Mouse (Mus musculus) G1E (cell line): ENCODE data around the gene Ifitm10. TPM values are rescaled to one million over a fixed set of nuclear protein-coding genes. Genes with fewer than 3 reads are reported as not detected.
A peak's percentile ranks its signal among the peaks of the same experiment; 100 is the strongest.

Experiments used
- ATAC-seq: 2 replicates; pipeline ENCODE4 v1.8.0; 2016; ENCODE audit warnings: mild to moderate bottlenecking; ENCODE audit not compliant: insufficient number of reproducible peaks, poor library complexity, low FRiP score, severe bottlenecking; ENCODE audit errors: extremely low read depth
- DNase-seq: peaks from one replicate; pipeline ENCODE4 v3.0.0; 2012; ENCODE audit warnings: low spot score
- H3K27me3 ChIP-seq: 2 replicates; pipeline ENCODE4 v1.6.1; 2012; ENCODE audit warnings: mild to moderate bottlenecking, low read length, inconsistent platforms; ENCODE audit not compliant: insufficient read depth
- H3K36me3 ChIP-seq: replicated peaks from 2 replicates; pipeline ENCODE3; 2012; ENCODE audit warnings: mild to moderate bottlenecking, inconsistent platforms
- H3K4me1 ChIP-seq: 2 replicates; pipeline ENCODE4 v1.6.1; 2012; ENCODE audit warnings: low read depth, low read length, inconsistent platforms, mixed read lengths; ENCODE audit not compliant: insufficient read depth
- H3K4me3 ChIP-seq: 2 replicates; pipeline ENCODE4 v1.5.1; 2012; ENCODE audit warnings: low read depth, mild to moderate bottlenecking, inconsistent platforms, low read length, moderate library complexity, mixed read lengths
- H3K9me3 ChIP-seq: replicated peaks from 2 replicates; pipeline ENCODE4 v1.6.1; 2012; ENCODE audit warnings: inconsistent platforms
- CTCF ChIP-seq: IDR thresholded peaks from 2 replicates; pipeline ENCODE4 v1.5.1; 2012; ENCODE audit warnings: low read depth, low read length, inconsistent platforms, mixed read lengths
- GATA1 ChIP-seq: IDR thresholded peaks from 2 replicates; pipeline ENCODE4 v1.6.1; 2012; ENCODE audit warnings: borderline replicate concordance, low read length, inconsistent platforms, mixed read lengths
- GATA2 ChIP-seq: IDR thresholded peaks from 2 replicates; pipeline ENCODE4 v1.6.1; 2012; ENCODE audit warnings: low read depth, low read length, inconsistent platforms, borderline replicate concordance
- POLR2AphosphoS5 ChIP-seq: IDR thresholded peaks from 2 replicates; pipeline ENCODE4 v1.6.1; 2012; ENCODE audit warnings: low read depth, low read length, inconsistent platforms; ENCODE audit not compliant: insufficient replicate concordance
- TAL1 ChIP-seq: conservative IDR thresholded peaks from 2 replicates; pipeline ENCODE4 v1.6.1; 2012; ENCODE audit warnings: low read depth, low read length, inconsistent platforms, mixed read lengths
- polyA plus RNA-seq: library from polyadenylated mRNA; stranded (reverse); fragments of >175 nt; gene quantifications from 2 replicates; pipeline ENCODE4 v1.2.3, GENCODE M21; 2012
- total RNA-seq, 2 experiments: library from RNA; stranded (forward) in 1 of 2; stranded (reverse) in 1 of 2; fragments of 200-1000 nt in 1 of 2; fragments of >200 nt in 1 of 2; fragmentation: Nextera tagmentation in 1 of 2; gene quantifications; 2 replicates each; pipeline ENCODE4 v1.2.3; 2014 to 2017

The Ifitm10 gene
- total and polyA plus RNA-seq, 3 experiments: 0.33 to 0.93 TPM; not detected in 1

DNA sequence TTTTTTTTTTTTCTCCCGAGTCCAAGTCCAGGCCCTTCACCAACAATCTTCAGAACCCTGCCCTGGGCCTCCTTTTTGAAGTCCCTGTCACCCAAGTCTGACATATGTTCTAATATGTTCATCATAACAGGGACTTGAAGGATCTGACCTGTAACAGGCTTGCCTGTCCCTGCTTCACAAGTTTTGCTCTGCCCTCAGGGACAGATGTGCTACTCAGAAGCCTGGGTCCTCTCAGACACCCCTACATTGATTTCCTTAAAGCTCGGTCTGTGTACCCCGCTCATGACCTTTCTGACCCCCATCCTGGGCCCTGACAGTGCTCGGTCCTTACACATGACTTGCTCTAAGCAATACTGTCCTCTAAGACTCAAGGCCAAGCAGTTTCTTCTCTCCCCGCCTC is 514 bp downstream of the Ifitm10 start:
- H3K9me3 ChIP-seq: no peaks in the 10 kb centered on the region
- ATAC-seq: no peak
- DNase-seq: no peak
- no peak overlapping the region for H3K4me3 ChIP-seq
- peaks cover 45% of the 10 kb centered on the region for H3K27me3 ChIP-seq
- no peak for TF ChIP-seq GATA2
- no peak for TF ChIP-seq CTCF
- TF ChIP-seq TAL1: no peak
- TF ChIP-seq GATA1: no peak
- no peak for TF ChIP-seq POLR2AphosphoS5
- peaks cover 42% of the 10 kb centered on the region for H3K36me3 ChIP-seq
- peaks cover 76% of the 10 kb centered on the region for H3K4me1 ChIP-seq

GRCm38 (mm10) chr7:142371768-142372661 is 1.5 kb downstream of the Ifitm10 start:
- no peak for ATAC-seq
- Histone ChIP-seq H3K27me3 (peaks cover 54% of the 10 kb centered on the region), H3K4me1 (peaks cover 65% of the 10 kb centered on the region), H3K4me3 (peak overlapping the region; percentile 63; the same call in 1 of the 2 replicates), H3K9me3 (no peaks in the 10 kb centered on the region), H3K36me3 (peaks cover 32% of the 10 kb centered on the region)
- no peak for TF ChIP-seq TAL1
- no peak for TF ChIP-seq POLR2AphosphoS5
- TF ChIP-seq GATA1: no peak
- no peak for TF ChIP-seq GATA2
- TF ChIP-seq CTCF: no peak
- no peak for DNase-seq

- Histone ChIP-seq H3K4me1 (peaks cover 59% of the 10 kb centered on the region), H3K4me3 (0 out of 2 replicates have a peak overlapping the region, but pooled peaks have one; percentile 63), H3K36me3 (peaks cover 26% of the 10 kb centered on the region), H3K9me3 (no peaks in the 10 kb centered on the region), H3K27me3 (peaks cover 55% of the 10 kb centered on the region)
- DNase-seq: no peak
- ATAC-seq: no peak
- no peak for TF ChIP-seq TAL1
- TF ChIP-seq GATA1: no peak
Measured at GRCm38 (mm10) chr7:142371398-142371767, 2.2 kb downstream of the Ifitm10 start.

DNA sequence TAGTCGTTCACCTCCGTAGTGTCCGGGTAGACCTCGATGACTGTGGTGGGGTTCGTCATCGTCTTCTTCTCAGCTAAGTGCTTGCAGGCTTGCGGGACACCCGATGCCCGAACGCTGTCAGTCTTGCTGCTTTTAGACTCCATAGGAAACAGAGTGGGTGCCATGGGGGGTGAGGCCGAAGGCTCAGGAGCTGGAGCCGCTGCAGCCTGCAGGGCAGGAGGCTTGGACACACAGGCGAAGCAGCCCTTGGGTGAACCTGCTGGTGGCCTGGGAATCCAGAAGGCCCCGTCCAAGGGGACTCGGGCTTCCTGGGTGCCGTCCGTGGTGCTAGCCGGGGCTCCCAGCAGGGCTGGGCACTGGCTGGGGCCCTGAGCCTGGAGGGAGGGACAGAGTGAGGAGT is 2.6 kb downstream of the Ifitm10 start:
- TF ChIP-seq POLR2AphosphoS5: no peak
- no peak for TF ChIP-seq TAL1
- no peak for TF ChIP-seq GATA1
- TF ChIP-seq CTCF: no peak
- DNase-seq: no peak
- H3K4me3 ChIP-seq: no peak overlapping the region
- H3K36me3 ChIP-seq: peaks cover 21% of the 10 kb centered on the region
- H3K9me3 ChIP-seq: no peaks in the 10 kb centered on the region; the same call in 1 of the 2 replicates
- no peak for ATAC-seq
- peaks cover 59% of the 10 kb centered on the region for H3K27me3 ChIP-seq
- H3K4me1 ChIP-seq: peaks cover 55% of the 10 kb centered on the region

DNA sequence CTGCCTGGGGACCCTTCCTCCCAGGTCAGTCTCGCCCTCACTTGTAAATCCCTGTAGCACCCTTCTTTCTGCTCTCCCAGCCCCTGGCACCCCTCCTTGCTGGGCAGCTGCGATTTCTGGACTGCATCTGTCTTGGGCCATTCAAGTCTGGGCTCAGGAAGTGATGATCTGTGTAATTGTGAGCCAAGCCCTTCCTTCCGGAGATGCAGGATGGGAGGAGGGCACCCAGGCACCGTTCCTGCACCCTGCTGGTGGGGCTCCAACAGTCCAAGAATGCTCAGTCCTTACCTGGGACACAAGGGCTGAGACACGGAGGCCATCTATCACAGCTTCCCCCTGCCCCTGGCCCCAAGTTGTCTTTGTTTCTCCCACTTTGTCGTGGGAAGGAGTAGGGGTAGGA is 3.7 kb downstream of the Ifitm10 start:
- no peak for TF ChIP-seq TAL1
- TF ChIP-seq GATA1: no peak
- TF ChIP-seq POLR2AphosphoS5: no peak
- TF ChIP-seq CTCF: no peak
- no peak for TF ChIP-seq GATA2
- Histone ChIP-seq H3K4me1 (peaks cover 48% of the 10 kb centered on the region), H3K4me3 (no peak overlapping the region), H3K27me3 (peaks cover 59% of the 10 kb centered on the region), H3K9me3 (no peaks in the 10 kb centered on the region; the same call in 1 of the 2 replicates), H3K36me3 (peaks cover 10% of the 10 kb centered on the region)
- ATAC-seq (no peak), DNase-seq (no peak)

- peaks cover 40% of the 10 kb centered on the region for H3K4me1 ChIP-seq
- ATAC-seq: no peak
Measured at GRCm38 (mm10) chr7:142368856-142369255, 4.7 kb downstream of the Ifitm10 start.

More at GRCm38 (mm10) chr7:142368856-142369255, 4.7 kb downstream of the Ifitm10 start:
- no peak for DNase-seq
- peaks cover 59% of the 10 kb centered on the region for H3K27me3 ChIP-seq
- H3K36me3 ChIP-seq: peaks cover under 1% of the 10 kb centered on the region
- TF ChIP-seq GATA2 (no peak), POLR2AphosphoS5 (no peak), CTCF (no peak), TAL1 (no peak), GATA1 (no peak)
- no peak overlapping the region for H3K4me3 ChIP-seq
- H3K9me3 ChIP-seq: no peaks in the 10 kb centered on the region; the same call in 1 of the 2 replicates
